Mouse (Mus musculus): Measurements from ENCODE around the gene Gm5269. TPM values are rescaled to one million over a fixed set of nuclear protein-coding genes. Genes with fewer than 3 reads are reported as not detected.
A peak's percentile ranks its signal among the peaks of the same experiment; 100 is the strongest.

Gm5269 gene
- polyA plus RNA-seq, 1 experiment from 2014 or later = not detected

DNA sequence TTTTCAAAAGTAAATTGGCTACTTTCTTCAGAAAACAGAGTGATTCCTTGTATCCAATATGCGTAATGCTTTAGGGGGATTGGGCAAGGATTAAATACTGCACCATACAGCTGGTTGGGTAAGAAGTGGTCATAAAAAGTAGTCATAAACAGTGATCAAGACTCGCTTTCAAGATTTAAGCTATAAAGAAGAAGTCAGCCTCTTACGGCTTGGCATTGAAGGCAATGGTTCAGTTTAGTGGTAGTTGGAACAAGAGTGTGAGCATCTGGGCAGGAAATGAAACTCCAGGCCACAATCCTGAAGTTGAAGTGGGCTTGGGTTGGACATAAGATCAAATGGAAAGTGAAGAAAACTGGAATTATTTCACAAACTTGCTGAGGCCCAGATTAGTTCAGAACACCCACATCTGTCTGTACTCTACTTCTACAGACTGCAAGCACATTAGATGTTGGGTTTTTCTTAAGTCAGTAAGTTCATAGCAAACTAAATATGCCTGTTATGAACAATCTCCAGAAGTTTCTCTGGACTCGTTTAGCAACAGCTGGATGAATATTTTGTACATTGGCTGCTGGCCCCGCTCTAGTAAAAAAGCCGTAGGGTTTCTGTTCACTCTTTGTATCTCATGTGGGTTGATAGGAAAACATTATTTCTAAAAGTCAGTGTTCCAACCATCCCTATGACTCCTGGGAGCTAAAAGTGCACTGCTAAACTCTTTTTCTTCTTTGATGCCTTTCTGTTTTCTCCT is 4.3 kb upstream of the Gm5269 start:
- Histone ChIP-seq H3K4me2 (replicated peaks; ENCODE audit: low read depth, low read length) (no peak overlapping the region), H3K9ac (replicated peaks; ENCODE audit: low read depth, low read length) (no peak overlapping the region), H3K4me1 (ENCODE audit: control insufficient read depth, insufficient read depth, low read length) (no peaks in the 10 kb centered on the region), H3K27me3 (ENCODE audit: control insufficient read depth, insufficient read depth, low read length) (no peaks in the 10 kb centered on the region), H3K36me3 (ENCODE audit: control insufficient read depth, insufficient read depth, low read length) (no peaks in the 10 kb centered on the region), H3K4me3 (ENCODE audit: low read depth, low read length) (no peak overlapping the region), H3K27ac (ENCODE audit: low read length) (no peak overlapping the region), H3K9me3 (ENCODE audit: control insufficient read depth, low read depth, low read length) (no peaks in the 10 kb centered on the region)
- 87% methylated on average over 6 of the region's 6 CpGs for WGBS
- ATAC-seq (ENCODE audit: insufficient number of reproducible peaks, insufficient read depth, low FRiP score, low read depth) = no peak

DNA sequence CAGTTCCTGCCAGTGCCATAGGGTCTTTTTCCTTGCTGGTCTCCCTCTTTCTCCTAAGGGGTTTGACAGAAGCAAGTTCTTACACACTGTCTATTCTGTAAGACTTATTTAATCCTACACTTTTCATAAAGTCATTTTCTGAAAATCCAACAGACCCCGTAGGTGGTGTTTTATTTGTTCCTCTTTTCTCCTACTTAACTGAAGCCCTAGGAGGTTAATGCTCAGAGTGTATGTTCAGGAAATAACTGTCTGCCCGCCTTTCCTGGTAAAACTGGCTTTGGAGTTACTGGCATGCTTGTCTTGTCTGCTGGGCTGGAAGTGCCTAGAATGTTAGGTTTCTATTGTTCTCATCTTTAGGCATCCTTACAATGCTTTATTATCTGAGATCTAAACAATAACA is 1.9 kb upstream of the Gm5269 start:
- H3K36me3 ChIP-seq (ENCODE audit: control insufficient read depth, insufficient read depth, low read length) = no peaks in the 10 kb centered on the region
- no peaks in the 10 kb centered on the region for H3K9me3 ChIP-seq (ENCODE audit: control insufficient read depth, low read depth, low read length)
- WGBS = 61% methylated on average over 2 of the region's 2 CpGs
- no peaks in the 10 kb centered on the region for H3K4me1 ChIP-seq (ENCODE audit: control insufficient read depth, insufficient read depth, low read length)
- ATAC-seq (ENCODE audit: insufficient number of reproducible peaks, insufficient read depth, low FRiP score, low read depth) = no peak
- no peaks in the 10 kb centered on the region for H3K27me3 ChIP-seq (ENCODE audit: control insufficient read depth, insufficient read depth, low read length)
- no peak overlapping the region for H3K4me3 ChIP-seq (ENCODE audit: low read depth, low read length)
- no peak overlapping the region for H3K9ac ChIP-seq (replicated peaks; ENCODE audit: low read depth, low read length)
- no peak overlapping the region for H3K4me2 ChIP-seq (replicated peaks; ENCODE audit: low read depth, low read length)
- no peak overlapping the region for H3K27ac ChIP-seq (ENCODE audit: low read length)

DNA sequence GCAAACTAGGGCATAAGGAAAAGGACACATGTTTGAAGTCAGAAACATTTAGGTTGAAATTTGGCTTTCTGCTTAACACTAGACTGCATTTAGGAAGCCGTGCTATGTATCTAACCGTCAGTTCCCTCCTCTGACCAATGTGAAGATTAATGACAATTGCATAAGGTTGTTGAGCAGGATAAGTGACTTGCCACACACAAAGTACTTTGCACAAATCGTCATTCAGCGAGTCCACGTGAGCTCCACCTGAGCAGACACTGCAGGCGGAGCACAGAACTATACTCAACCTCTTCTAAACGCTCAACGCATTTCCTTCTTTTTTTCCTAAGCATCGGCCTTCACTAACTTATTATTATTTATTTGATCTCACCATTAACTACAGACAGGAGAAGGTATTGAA is 3.3 kb downstream of the Gm5269 start:
- Histone ChIP-seq H3K9me3 (ENCODE audit: control insufficient read depth, low read depth, low read length) (no peaks in the 10 kb centered on the region), H3K27me3 (ENCODE audit: control insufficient read depth, insufficient read depth, low read length) (no peaks in the 10 kb centered on the region), H3K4me3 (ENCODE audit: low read depth, low read length) (no peak overlapping the region), H3K4me1 (ENCODE audit: control insufficient read depth, insufficient read depth, low read length) (no peaks in the 10 kb centered on the region), H3K36me3 (ENCODE audit: control insufficient read depth, insufficient read depth, low read length) (no peaks in the 10 kb centered on the region), H3K27ac (ENCODE audit: low read length) (no peak overlapping the region), H3K9ac (replicated peaks; ENCODE audit: low read depth, low read length) (no peak overlapping the region), H3K4me2 (replicated peaks; ENCODE audit: low read depth, low read length) (no peak overlapping the region)
- 0 out of 2 replicates have a peak, but pooled peaks have one; percentile 28 for ATAC-seq (ENCODE audit: insufficient number of reproducible peaks, insufficient read depth, low FRiP score, low read depth)
- 56% methylated on average over 9 of the region's 9 CpGs for WGBS

DNA sequence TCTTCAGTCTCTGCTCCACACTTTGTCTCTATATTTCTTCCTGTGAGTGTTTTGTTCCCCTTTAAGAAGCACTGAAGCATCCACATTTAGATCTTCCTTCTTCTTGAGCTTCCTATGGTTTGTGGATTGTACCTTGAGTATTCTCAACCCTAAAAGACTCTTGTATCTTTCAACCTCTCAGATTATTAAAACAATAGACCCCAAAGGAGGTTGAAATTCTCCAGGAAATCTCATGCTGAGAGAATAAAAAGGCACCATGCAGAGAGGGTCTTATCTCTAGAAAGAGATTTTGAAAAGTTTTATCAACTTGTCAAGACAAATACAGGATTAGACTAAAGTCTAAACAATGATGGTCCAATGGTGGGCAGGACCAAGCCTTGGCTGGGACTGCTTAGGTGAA is 6.7 kb downstream of the Gm5269 start:
- H3K27me3 ChIP-seq (ENCODE audit: control insufficient read depth, insufficient read depth, low read length) = no peaks in the 10 kb centered on the region
- no peak for ATAC-seq (ENCODE audit: insufficient number of reproducible peaks, insufficient read depth, low FRiP score, low read depth)
- no peak overlapping the region for H3K27ac ChIP-seq (ENCODE audit: low read length)
- H3K9me3 ChIP-seq (ENCODE audit: control insufficient read depth, low read depth, low read length) = no peaks in the 10 kb centered on the region
- no peaks in the 10 kb centered on the region for H3K36me3 ChIP-seq (ENCODE audit: control insufficient read depth, insufficient read depth, low read length)
- no peak overlapping the region for H3K4me2 ChIP-seq (replicated peaks; ENCODE audit: low read depth, low read length)
- H3K4me3 ChIP-seq (ENCODE audit: low read depth, low read length) = no peak overlapping the region
- H3K4me1 ChIP-seq (ENCODE audit: control insufficient read depth, insufficient read depth, low read length) = no peaks in the 10 kb centered on the region
- no peak overlapping the region for H3K9ac ChIP-seq (replicated peaks; ENCODE audit: low read depth, low read length)

DNA sequence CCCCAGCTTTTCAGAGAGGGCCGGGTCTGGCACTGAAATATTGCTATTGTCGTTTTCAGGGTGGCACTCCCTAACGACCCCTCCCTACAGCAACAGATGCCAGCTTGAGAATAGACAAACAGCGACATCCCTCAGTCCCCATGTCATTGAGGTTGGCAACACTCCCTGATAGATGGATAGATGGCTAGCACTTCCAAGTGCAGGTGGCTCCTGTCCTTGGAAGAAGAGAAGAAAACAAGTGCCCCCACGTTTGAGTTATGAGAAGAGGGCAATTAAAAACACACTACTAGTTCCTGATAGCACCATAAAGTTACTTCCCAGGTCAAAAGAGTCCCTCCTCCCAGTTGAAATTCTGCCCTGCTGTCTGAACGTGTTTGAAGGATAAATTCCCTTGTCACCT is 8.0 kb downstream of the Gm5269 start:
- Histone ChIP-seq H3K9ac (replicated peaks; ENCODE audit: low read depth, low read length) (no peak overlapping the region), H3K27me3 (ENCODE audit: control insufficient read depth, insufficient read depth, low read length) (no peaks in the 10 kb centered on the region), H3K36me3 (ENCODE audit: control insufficient read depth, insufficient read depth, low read length) (no peaks in the 10 kb centered on the region), H3K4me1 (ENCODE audit: control insufficient read depth, insufficient read depth, low read length) (no peaks in the 10 kb centered on the region), H3K9me3 (ENCODE audit: control insufficient read depth, low read depth, low read length) (no peaks in the 10 kb centered on the region), H3K27ac (ENCODE audit: low read length) (no peak overlapping the region), H3K4me3 (ENCODE audit: low read depth, low read length) (no peak overlapping the region), H3K4me2 (replicated peaks; ENCODE audit: low read depth, low read length) (no peak overlapping the region)
- no peak for ATAC-seq (ENCODE audit: insufficient number of reproducible peaks, insufficient read depth, low FRiP score, low read depth)
- 37% methylated on average over 6 of the region's 6 CpGs for WGBS

DNA sequence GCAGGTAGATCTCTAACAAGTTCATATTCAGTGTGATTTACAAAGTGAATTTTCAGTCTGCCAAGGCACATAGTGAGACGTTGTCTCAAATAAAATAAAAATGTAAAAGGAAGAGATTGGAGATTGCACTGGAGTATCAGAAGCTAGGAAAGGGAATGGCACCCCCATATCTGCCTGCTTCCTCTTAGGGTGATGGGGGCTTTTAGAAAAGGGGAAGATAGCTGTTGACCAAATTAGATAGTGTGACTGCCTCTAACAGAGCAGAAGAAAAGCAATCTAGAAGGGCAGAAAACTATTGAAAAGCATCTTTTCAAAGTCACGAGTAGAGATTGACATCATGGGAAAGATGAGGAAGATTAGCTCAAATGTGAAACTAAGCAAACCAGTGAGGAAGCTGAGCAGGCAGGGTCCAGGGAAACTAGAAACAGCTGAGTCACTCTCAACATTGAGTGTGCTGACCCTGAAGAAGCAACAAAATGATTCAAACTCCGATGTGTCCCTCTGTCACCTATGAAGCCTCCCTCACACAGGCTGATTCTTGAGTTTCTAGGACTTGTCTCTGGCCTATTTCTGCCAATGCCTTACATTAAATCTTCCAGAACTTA is 8.7 kb downstream of the Gm5269 start:
- Histone ChIP-seq H3K27me3 (ENCODE audit: control insufficient read depth, insufficient read depth, low read length) (no peaks in the 10 kb centered on the region), H3K4me3 (ENCODE audit: low read depth, low read length) (no peak overlapping the region), H3K36me3 (ENCODE audit: control insufficient read depth, insufficient read depth, low read length) (no peaks in the 10 kb centered on the region), H3K4me2 (replicated peaks; ENCODE audit: low read depth, low read length) (no peak overlapping the region), H3K9ac (replicated peaks; ENCODE audit: low read depth, low read length) (no peak overlapping the region), H3K9me3 (ENCODE audit: control insufficient read depth, low read depth, low read length) (no peaks in the 10 kb centered on the region), H3K4me1 (ENCODE audit: control insufficient read depth, insufficient read depth, low read length) (no peaks in the 10 kb centered on the region), H3K27ac (ENCODE audit: low read length) (no peak overlapping the region)
- no peak for ATAC-seq (ENCODE audit: insufficient number of reproducible peaks, insufficient read depth, low FRiP score, low read depth)
- WGBS = 77% methylated on average over 3 of the region's 3 CpGs

DNA sequence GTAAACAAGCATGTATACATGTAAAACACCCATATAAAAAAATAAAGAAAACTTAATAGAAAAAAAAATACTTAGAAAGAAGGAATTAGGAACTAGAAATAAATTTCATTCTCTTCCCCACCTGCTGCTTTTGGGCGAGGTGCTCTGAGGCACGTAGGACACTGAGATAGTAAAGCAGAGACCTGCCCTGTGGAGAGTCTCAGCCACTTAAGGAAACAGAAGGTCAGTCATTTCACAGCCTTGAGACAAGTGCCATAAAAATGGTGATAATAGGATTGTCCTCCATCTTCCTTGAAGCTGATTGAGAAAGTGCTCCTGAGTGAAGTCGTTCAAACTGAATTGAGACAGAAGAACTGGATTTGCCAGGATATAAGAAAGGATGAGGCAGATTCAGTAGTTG is 12.6 kb downstream of the Gm5269 start:
- 79% methylated on average over 3 of the region's 3 CpGs for WGBS
- Histone ChIP-seq H3K27me3 (ENCODE audit: control insufficient read depth, insufficient read depth, low read length) (no peaks in the 10 kb centered on the region), H3K9ac (replicated peaks; ENCODE audit: low read depth, low read length) (no peak overlapping the region), H3K4me1 (ENCODE audit: control insufficient read depth, insufficient read depth, low read length) (no peaks in the 10 kb centered on the region), H3K4me2 (replicated peaks; ENCODE audit: low read depth, low read length) (no peak overlapping the region), H3K4me3 (ENCODE audit: low read depth, low read length) (no peak overlapping the region), H3K36me3 (ENCODE audit: control insufficient read depth, insufficient read depth, low read length) (no peaks in the 10 kb centered on the region), H3K27ac (ENCODE audit: low read length) (no peak overlapping the region), H3K9me3 (ENCODE audit: control insufficient read depth, low read depth, low read length) (no peaks in the 10 kb centered on the region)
- ATAC-seq (ENCODE audit: insufficient number of reproducible peaks, insufficient read depth, low FRiP score, low read depth) = no peak

DNA sequence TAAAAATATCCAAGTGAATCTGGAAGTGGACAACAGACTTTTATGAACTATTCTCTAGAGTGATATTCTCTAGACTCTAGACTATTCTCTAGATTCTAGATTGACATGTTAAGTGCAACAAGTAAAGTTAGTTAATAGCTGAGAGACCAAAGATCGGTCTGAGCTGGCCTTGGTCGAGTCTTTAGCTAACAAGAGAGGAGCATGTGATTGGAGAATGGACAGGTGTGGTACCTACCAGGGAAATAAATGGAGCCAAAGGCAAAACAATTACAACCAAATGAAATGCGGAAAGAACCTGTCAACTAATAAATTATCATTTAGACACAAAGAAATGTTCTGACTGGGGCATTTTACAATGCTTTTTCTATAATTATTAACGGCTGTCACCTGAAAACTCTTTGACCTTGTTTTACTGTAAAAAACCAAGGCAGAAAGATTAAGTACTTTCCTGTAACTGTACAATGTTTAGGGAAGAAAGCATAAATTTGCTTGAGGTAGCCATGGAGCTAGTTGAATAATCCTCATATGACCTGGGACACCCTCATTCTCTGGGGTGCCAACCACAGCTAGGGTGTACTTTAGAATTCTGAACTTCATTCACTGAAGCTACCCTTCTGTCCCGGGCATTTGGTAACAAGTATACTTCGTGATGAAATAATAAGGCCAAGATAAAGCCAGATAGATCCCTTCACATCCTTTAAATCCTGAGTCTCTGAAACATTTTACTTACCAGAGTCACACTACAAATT is 13.4 kb downstream of the Gm5269 start:
- Histone ChIP-seq H3K4me2 (replicated peaks; ENCODE audit: low read depth, low read length) (no peak overlapping the region), H3K4me1 (ENCODE audit: control insufficient read depth, insufficient read depth, low read length) (no peaks in the 10 kb centered on the region), H3K27ac (ENCODE audit: low read length) (no peak overlapping the region), H3K9me3 (ENCODE audit: control insufficient read depth, low read depth, low read length) (no peaks in the 10 kb centered on the region), H3K9ac (replicated peaks; ENCODE audit: low read depth, low read length) (no peak overlapping the region), H3K4me3 (ENCODE audit: low read depth, low read length) (no peak overlapping the region), H3K27me3 (ENCODE audit: control insufficient read depth, insufficient read depth, low read length) (no peaks in the 10 kb centered on the region), H3K36me3 (ENCODE audit: control insufficient read depth, insufficient read depth, low read length) (no peaks in the 10 kb centered on the region)
- no peak for ATAC-seq (ENCODE audit: insufficient number of reproducible peaks, insufficient read depth, low FRiP score, low read depth)
- 81% methylated on average over 6 of the region's 6 CpGs for WGBS
